13 mouse cellular contexts compared by ENCODE assay signal in genomic region chr4:150852479-150852878, GRCm38 (mm10). TPM values are rescaled to one million over a fixed set of nuclear protein-coding genes. Genes with fewer than 3 reads are reported as not detected.
A peak's percentile ranks its signal among the peaks of the same experiment; 100 is the strongest.
DNase-seq lines count a peak whose midpoint lies in the region; ATAC-seq lines count a peak whose summit lies in the region.
"Had no signal": no experiment of that assay in that cellular context is flagged by ENCODE, and none has a peak within 500 bp of the region (broad histone marks: within the 10 kb centered on the region; RNA-seq: fewer than 3 reads in every experiment).

No protein-coding gene starts in this region.

- no peak for ATAC-seq in stomach, embryonic 15.5 days (ENCODE audit: insufficient read depth, low FRiP score, low read depth)

- no peaks in the 10 kb centered on the region for H3K27me3 ChIP-seq in heart, embryonic 10.5 days (ENCODE audit: insufficient read depth, poor library complexity, severe bottlenecking)
- H3K27me3 ChIP-seq in stomach, embryonic 15.5 days (replicated peaks) = no peaks in the 10 kb centered on the region
- H3K27me3 ChIP-seq: hindbrain, embryonic 15.5 days had no signal

- H3K4me3 ChIP-seq in heart, embryonic 10.5 days = no peak overlapping the region
- H3K4me3 ChIP-seq in stomach, embryonic 15.5 days (replicated peaks) = no peak overlapping the region
- H3K4me3 ChIP-seq: erythroblast, embryonic 14.5 days; hindbrain, embryonic 15.5 days; neural tube, embryonic 13.5 days had no signal

- DNase-seq in heart, adult 18-20 months = peak; percentile 70 to 80
- DNase-seq in heart, embryonic 10.5 days (ENCODE audit: low spot score) = no peak
- DNase-seq in ovary, adult 18-20 months (ENCODE audit: low spot score) = peak; percentile 64
- no peak for DNase-seq in ovary, postnatal 14 days (ENCODE audit: low spot score)
- DNase-seq in large intestine, adult 2 months (ENCODE audit: low read depth, low spot score) = peak; percentile 91
- DNase-seq in left cerebral cortex, adult 18-20 months (ENCODE audit: low spot score in 2 of 2) = no peak
- DNase-seq in layer of hippocampus, adult 18-20 months (ENCODE audit: low spot score in 2 of 2) = no peak
- DNase-seq: cerebellum, adult 2 months; thymus, postnatal 25 days had no signal

- H3K9me3 ChIP-seq in heart, embryonic 10.5 days = no peaks in the 10 kb centered on the region
- no peaks in the 10 kb centered on the region for H3K9me3 ChIP-seq in stomach, embryonic 15.5 days
- H3K9me3 ChIP-seq: hindbrain, embryonic 15.5 days; neural tube, embryonic 13.5 days had no signal

- no peak overlapping the region for H3K27ac ChIP-seq in heart, embryonic 10.5 days
- peak overlapping the region; percentile 99 for H3K27ac ChIP-seq in stomach, embryonic 15.5 days
- H3K27ac ChIP-seq: hindbrain, embryonic 15.5 days; neural tube, embryonic 13.5 days had no signal

- peaks cover 15% of the 10 kb centered on the region for H3K4me1 ChIP-seq in heart, embryonic 10.5 days
- H3K4me1 ChIP-seq in stomach, embryonic 15.5 days = 0 out of 2 replicates have a peak, but pooled peaks cover 5% of the 10 kb centered on the region

- no peak overlapping the region for H3K9ac ChIP-seq in stomach, embryonic 15.5 days
- H3K9ac ChIP-seq: hindbrain, embryonic 15.5 days; neural tube, embryonic 13.5 days had no signal

- no peak overlapping the region for H3K4me2 ChIP-seq in stomach, embryonic 15.5 days
- H3K4me2 ChIP-seq: hindbrain, embryonic 15.5 days; neural tube, embryonic 13.5 days had no signal

- WGBS in heart, embryonic 10.5 days = 76% methylated on average over 4 of the region's 4 CpGs
- WGBS in large intestine, adult 2 months = 33% methylated on average over 4 of the region's 4 CpGs
- 59% methylated on average over 4 of the region's 4 CpGs for WGBS in stomach, embryonic 15.5 days

- no peaks in the 10 kb centered on the region for H3K36me3 ChIP-seq in heart, embryonic 10.5 days
- H3K36me3 ChIP-seq in stomach, embryonic 15.5 days = no peaks in the 10 kb centered on the region
- H3K36me3 ChIP-seq: hindbrain, embryonic 15.5 days; neural tube, embryonic 13.5 days had no signal

RNA-seq across cellular contexts. Expression of gene Errfi1, which starts 1.2 kb away (rescaled TPM):
- 10 to 100 TPM; 26.7 to 29.9 TPM for total RNA-seq in heart, adult 18-20 months (2021)
- polyA plus RNA-seq in heart, embryonic 10.5 days (2016; fragmentation: Nextera tagmentation; extraction: Ambion mirVana) = 15.3 and 25.7 TPM in 2 replicates
- polyA plus RNA-seq in large intestine, adult 2 months (2012; rRNA removed) = 13.4 and 29.4 TPM in 2 replicates
- 32.3 and 33.4 TPM in 2 replicates for polyA plus RNA-seq in stomach, embryonic 15.5 days (2015; fragmentation: Nextera tagmentation; extraction: Ambion mirVana)
- total RNA-seq in left cerebral cortex, adult 18-20 months (2021) = 10 to 100 TPM; 29.7 to 32.6 TPM
- 10 to 100 TPM; 45.7 to 60.5 TPM for total RNA-seq in layer of hippocampus, adult 18-20 months (2021)
- polyA plus RNA-seq: erythroblast, embryonic 14.5 days had no signal

Comparison
In these comparisons a context has a peak if more than half of its experiments do, and no peak if none do; other contexts are left out.
1. DNase-seq: peak in heart, adult 18-20 months (2 of 2), ovary, adult 18-20 months (single experiment) and large intestine, adult 2 months (single experiment); none in heart, embryonic 10.5 days (single experiment), ovary, postnatal 14 days (single experiment), left cerebral cortex, adult 18-20 months (0 of 2) and layer of hippocampus, adult 18-20 months (0 of 2).